In genomic region chr4:33248915-33249314, GRCm38 (mm10) we compare ENCODE assay signal across 7 mouse cellular contexts. TPM values are rescaled to one million over a fixed set of nuclear protein-coding genes. Genes with fewer than 3 reads are reported as not detected.
DNase-seq lines count a peak whose midpoint lies in the region; ATAC-seq lines count a peak whose summit lies in the region.

No protein-coding gene starts in this region.

- H3K4me2 ChIP-seq in embryonic facial prominence, embryonic 13.5 days, result peak overlapping the region; percentile 72
- peak overlapping the region; percentile 61 for H3K4me2 ChIP-seq in intestine, embryonic 16.5 days (ENCODE audit: low read depth, low read length)
- peak overlapping the region; percentile 78 for H3K4me2 ChIP-seq in midbrain, embryonic 12.5 days (replicated peaks)

- no peak for ATAC-seq in megakaryocyte, adult 5-6 weeks (ENCODE audit: poor library complexity, severe bottlenecking)
- ATAC-seq in embryonic facial prominence, embryonic 13.5 days (ENCODE audit: insufficient number of reproducible peaks, insufficient read depth, low FRiP score, low TSS enrichment, low read depth), result no peak
- ATAC-seq in intestine, embryonic 16.5 days, result no peak
- no peak for ATAC-seq in midbrain, embryonic 12.5 days (ENCODE audit: low FRiP score, low read depth)

- peaks cover 48% of the 10 kb centered on the region for H3K4me1 ChIP-seq in megakaryocyte, embryonic 14.5 days
- peaks cover 25% of the 10 kb centered on the region for H3K4me1 ChIP-seq in embryonic facial prominence, embryonic 13.5 days
- H3K4me1 ChIP-seq in intestine, embryonic 16.5 days (ENCODE audit: control insufficient read depth, insufficient read depth, low read length), result peaks cover 11% of the 10 kb centered on the region
- peaks cover 19% of the 10 kb centered on the region for H3K4me1 ChIP-seq in midbrain, embryonic 12.5 days

- under 1% methylated on average over 4 of the region's 4 CpGs for WGBS in embryonic facial prominence, embryonic 13.5 days
- WGBS in intestine, embryonic 16.5 days, result 2% methylated on average over 4 of the region's 4 CpGs
- 6% methylated on average over 4 of the region's 4 CpGs for WGBS in midbrain, embryonic 12.5 days

- peak overlapping the region; percentile 99 for H3K9ac ChIP-seq in embryonic facial prominence, embryonic 13.5 days
- peak overlapping the region; percentile 99 for H3K9ac ChIP-seq in intestine, embryonic 16.5 days (ENCODE audit: low read depth, low read length)
- peak overlapping the region; percentile 96 for H3K9ac ChIP-seq in midbrain, embryonic 12.5 days (replicated peaks)

- H3K27me3 ChIP-seq in megakaryocyte, embryonic 14.5 days (replicated peaks), result no peaks in the 10 kb centered on the region
- no peaks in the 10 kb centered on the region for H3K27me3 ChIP-seq in embryonic facial prominence, embryonic 13.5 days
- H3K27me3 ChIP-seq in intestine, embryonic 16.5 days (replicated peaks; ENCODE audit: control insufficient read depth, insufficient read depth, low read length), result no peaks in the 10 kb centered on the region
- no peaks in the 10 kb centered on the region for H3K27me3 ChIP-seq in midbrain, embryonic 12.5 days

- peak overlapping the region; percentile 96 for H3K4me3 ChIP-seq in megakaryocyte, embryonic 14.5 days (replicated peaks)
- peak overlapping the region; percentile 90 for H3K4me3 ChIP-seq in embryonic facial prominence, embryonic 13.5 days
- peak overlapping the region; percentile 89 for H3K4me3 ChIP-seq in intestine, embryonic 16.5 days (ENCODE audit: low read length)
- peak overlapping the region; percentile 72 for H3K4me3 ChIP-seq in midbrain, embryonic 12.5 days

- H3K9me3 ChIP-seq in megakaryocyte, embryonic 14.5 days, result no peaks in the 10 kb centered on the region
- no peaks in the 10 kb centered on the region for H3K9me3 ChIP-seq in embryonic facial prominence, embryonic 13.5 days
- no peaks in the 10 kb centered on the region for H3K9me3 ChIP-seq in intestine, embryonic 16.5 days (ENCODE audit: control insufficient read depth, low read length)
- H3K9me3 ChIP-seq in midbrain, embryonic 12.5 days, result no peaks in the 10 kb centered on the region

- no peak for DNase-seq in B cell, adult 2 months
- DNase-seq in urinary bladder, postnatal 4 days (ENCODE audit: low spot score in 2 of 2), result no peak

- H3K36me3 ChIP-seq in megakaryocyte, embryonic 14.5 days (replicated peaks; ENCODE audit: low read length), result peaks cover 27% of the 10 kb centered on the region
- peaks cover 23% of the 10 kb centered on the region for H3K36me3 ChIP-seq in embryonic facial prominence, embryonic 13.5 days
- H3K36me3 ChIP-seq in intestine, embryonic 16.5 days (ENCODE audit: control insufficient read depth, insufficient read depth, low read length), result 0 out of 2 replicates have a peak, but pooled peaks cover 2% of the 10 kb centered on the region
- peaks cover 23% of the 10 kb centered on the region for H3K36me3 ChIP-seq in midbrain, embryonic 12.5 days

- H3K27ac ChIP-seq in embryonic facial prominence, embryonic 13.5 days, result peak overlapping the region; percentile 100
- peak overlapping the region; percentile 100 for H3K27ac ChIP-seq in intestine, embryonic 16.5 days (ENCODE audit: low read length)
- peak overlapping the region; percentile 97 for H3K27ac ChIP-seq in midbrain, embryonic 12.5 days (replicated peaks)

RNA-seq across cellular contexts. Expression of gene Srsf12, which starts 40.1 kb away (rescaled TPM):
- not detected in 2 replicates for polyA plus RNA-seq in megakaryocyte, embryonic 14.5 days (2012; ENCODE audit: insufficient read depth, low replicate concordance)
- 0.18 TPM in 1 of 2 replicates, not detected in the other for total RNA-seq in megakaryocyte, adult 5-6 weeks (2015)
- total RNA-seq in megakaryocyte, adult 5-6 weeks (2017), result not detected in 2 replicates
- polyA plus RNA-seq in embryonic facial prominence, embryonic 13.5 days (2015; fragmentation: Nextera tagmentation; extraction: Ambion mirVana), result 18.8 and 20.6 TPM in 2 replicates
- 4.7 and 5.2 TPM in 2 replicates for polyA plus RNA-seq in intestine, embryonic 16.5 days (2015; fragmentation: Nextera tagmentation; extraction: Ambion mirVana)
- 14.3 and 16.9 TPM in 2 replicates for polyA plus RNA-seq in midbrain, embryonic 12.5 days (2016; fragmentation: Nextera tagmentation; extraction: Ambion mirVana)

RNA-seq across cellular contexts. Expression of gene Pnrc1, which starts 41.0 kb away (rescaled TPM):
- polyA plus RNA-seq in megakaryocyte, embryonic 14.5 days (2012; ENCODE audit: insufficient read depth, low replicate concordance), result 156 and 347 TPM in 2 replicates
- total RNA-seq in megakaryocyte, adult 5-6 weeks (2015), result 152 and 164 TPM in 2 replicates
- 116 and 130 TPM in 2 replicates for total RNA-seq in megakaryocyte, adult 5-6 weeks (2017)
- 103 and 118 TPM in 2 replicates for polyA plus RNA-seq in embryonic facial prominence, embryonic 13.5 days (2015; fragmentation: Nextera tagmentation; extraction: Ambion mirVana)
- 51.0 and 59.6 TPM in 2 replicates for polyA plus RNA-seq in intestine, embryonic 16.5 days (2015; fragmentation: Nextera tagmentation; extraction: Ambion mirVana)
- polyA plus RNA-seq in midbrain, embryonic 12.5 days (2016; fragmentation: Nextera tagmentation; extraction: Ambion mirVana), result 110 and 113 TPM in 2 replicates

RNA-seq across cellular contexts. Expression of gene Pm20d2, which starts 59.4 kb away (rescaled TPM):
- not detected in 2 replicates for polyA plus RNA-seq in megakaryocyte, embryonic 14.5 days (2012; ENCODE audit: insufficient read depth, low replicate concordance)
- not detected in 2 replicates for total RNA-seq in megakaryocyte, adult 5-6 weeks (2015)
- total RNA-seq in megakaryocyte, adult 5-6 weeks (2017), result not detected in 2 replicates
- 1.5 and 2.4 TPM in 2 replicates for polyA plus RNA-seq in embryonic facial prominence, embryonic 13.5 days (2015; fragmentation: Nextera tagmentation; extraction: Ambion mirVana)
- polyA plus RNA-seq in intestine, embryonic 16.5 days (2015; fragmentation: Nextera tagmentation; extraction: Ambion mirVana), result 0.82 and 0.88 TPM in 2 replicates
- polyA plus RNA-seq in midbrain, embryonic 12.5 days (2016; fragmentation: Nextera tagmentation; extraction: Ambion mirVana), result 1.3 and 1.6 TPM in 2 replicates
